7 mouse cellular contexts compared by ENCODE assay signal in the genomic region with DNA sequence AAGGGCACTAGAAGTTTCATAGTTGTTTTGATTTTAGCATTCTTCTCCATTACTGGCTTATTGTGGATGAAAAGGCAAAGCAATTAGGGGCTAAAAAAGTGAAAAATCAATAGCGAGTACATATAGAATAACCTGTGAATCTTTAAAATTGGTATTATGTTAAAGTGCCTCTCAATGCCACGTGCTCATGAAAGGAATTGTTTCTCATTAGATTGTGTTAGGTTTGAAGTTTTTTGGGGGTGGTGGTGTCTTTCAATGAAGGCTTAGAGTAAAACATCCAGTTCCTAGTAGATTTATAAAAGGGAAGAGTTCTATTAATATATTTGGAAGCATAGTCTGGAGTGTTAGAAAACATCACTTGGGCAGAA. TPM values are rescaled to one million over a fixed set of nuclear protein-coding genes. Genes with fewer than 3 reads are reported as not detected.
DNase-seq lines count a peak whose midpoint lies in the region; ATAC-seq and TF ChIP-seq lines count a peak whose summit lies in the region.

No protein-coding gene starts in this region.

- no peak for ATAC-seq in lung, embryonic 14.5 days (ENCODE audit: insufficient read depth)
- ATAC-seq in limb, embryonic 11.5 days (ENCODE audit: insufficient number of reproducible peaks, low FRiP score, low TSS enrichment, low read depth) = no peak

- intact Hi-C loops in left cerebral cortex, postnatal 10 days (cut with DNase I) = no loop called here

- H3K36me3 ChIP-seq in lung, embryonic 14.5 days (ENCODE audit: insufficient read depth) = peaks cover 19% of the 10 kb centered on the region
- peaks cover 3% of the 10 kb centered on the region; the same call in 1 of the 2 replicates for H3K36me3 ChIP-seq in limb, embryonic 11.5 days (ENCODE audit: control insufficient read depth, insufficient read depth, low read length)

- 0% methylated on average over 2 of the region's 2 CpGs for WGBS in lung, embryonic 14.5 days
- 1% methylated on average over 2 of the region's 2 CpGs for WGBS in limb, embryonic 11.5 days
- 0% methylated on average over 2 of the region's 2 CpGs for WGBS in olfactory bulb, adult 2 months

- H3K9ac ChIP-seq in lung, embryonic 14.5 days = peak overlapping the region; percentile 100
- peak overlapping the region; percentile 97 for H3K9ac ChIP-seq in limb, embryonic 11.5 days (ENCODE audit: low read length)

- TF ChIP-seq CTCF in lung, embryonic 14.5 days (IDR thresholded peaks at IDR 0.05; ENCODE audit: low read depth) = no peak
- TF ChIP-seq CTCF in embryonic fibroblast, embryonic 13.5 days (IDR thresholded peaks at IDR 0.05; ENCODE audit: borderline replicate concordance, insufficient read depth, low read length) = no peak
- TF ChIP-seq CTCF in olfactory bulb, adult 2 months (IDR thresholded peaks at IDR 0.05; ENCODE audit: insufficient read depth, low read depth, low read length) = no peak

- no peak overlapping the region; the same call in 1 of the 2 replicates for H3K27ac ChIP-seq in lung, embryonic 14.5 days (ENCODE audit: low read depth)
- no peak overlapping the region for H3K27ac ChIP-seq in embryonic fibroblast, embryonic 13.5 days (ENCODE audit: insufficient read depth, low read length)
- no peak overlapping the region for H3K27ac ChIP-seq in limb, embryonic 11.5 days (replicated peaks; ENCODE audit: low read depth, low read length)
- H3K27ac ChIP-seq in olfactory bulb, adult 2 months (ENCODE audit: insufficient read depth, low read depth, low read length) = no peak overlapping the region

- peak overlapping the region; percentile 65 for H3K4me2 ChIP-seq in lung, embryonic 14.5 days
- H3K4me2 ChIP-seq in limb, embryonic 11.5 days (ENCODE audit: low read depth, severe bottlenecking) = peak overlapping the region; percentile 72

- peak overlapping the region; percentile 99 for H3K4me3 ChIP-seq in lung, embryonic 14.5 days (ENCODE audit: low read depth, low read length)
- H3K4me3 ChIP-seq in embryonic fibroblast, embryonic 13.5 days (ENCODE audit: insufficient read depth, low read length) = peak overlapping the region; percentile 98
- H3K4me3 ChIP-seq in limb, embryonic 11.5 days (ENCODE audit: low read depth, low read length) = peak overlapping the region; percentile 94
- H3K4me3 ChIP-seq in olfactory bulb, adult 2 months (ENCODE audit: insufficient read depth, low read depth, low read length) = peak overlapping the region; percentile 68

- H3K9me3 ChIP-seq in lung, embryonic 14.5 days (ENCODE audit: low read depth, low read length) = no peaks in the 10 kb centered on the region
- no peaks in the 10 kb centered on the region for H3K9me3 ChIP-seq in limb, embryonic 11.5 days (ENCODE audit: control insufficient read depth, low read length)

- TF ChIP-seq POLR2A in embryonic fibroblast, embryonic 13.5 days (IDR thresholded peaks at IDR 0.05; ENCODE audit: low read depth, low read length) = no peak
- no peak for TF ChIP-seq POLR2A in olfactory bulb, adult 2 months (IDR thresholded peaks at IDR 0.05; ENCODE audit: insufficient read depth, low read depth, low read length)

- H3K4me1 ChIP-seq in lung, embryonic 14.5 days (ENCODE audit: insufficient read depth) = no peaks in the 10 kb centered on the region
- no peaks in the 10 kb centered on the region for H3K4me1 ChIP-seq in embryonic fibroblast, embryonic 13.5 days (ENCODE audit: control insufficient read depth, insufficient read depth, low read length)
- H3K4me1 ChIP-seq in limb, embryonic 11.5 days (ENCODE audit: control insufficient read depth, insufficient read depth, low read length) = no peaks in the 10 kb centered on the region
- peaks cover 2% of the 10 kb centered on the region; the same call in 1 of the 2 replicates for H3K4me1 ChIP-seq in olfactory bulb, adult 2 months (ENCODE audit: control insufficient read depth, insufficient read depth, low read length)

- no peak for DNase-seq in lung, embryonic 14.5 days
- no peak for DNase-seq in lung, postnatal 14 days
- no peak for DNase-seq in limb, embryonic 11.5 days (ENCODE audit: low spot score)
- DNase-seq in gastrocnemius, adult 18-20 months (ENCODE audit: low spot score) = no peak
- no peak for DNase-seq in left cerebral cortex, postnatal 10 days (ENCODE audit: extremely low spot score in 1 of 2, low spot score in 2 of 2)

- H3K27me3 ChIP-seq in lung, embryonic 14.5 days (ENCODE audit: insufficient read depth, low read length) = no peaks in the 10 kb centered on the region
- no peaks in the 10 kb centered on the region for H3K27me3 ChIP-seq in limb, embryonic 11.5 days (ENCODE audit: control insufficient read depth, insufficient read depth, low read length)

RNA-seq across cellular contexts. Expression of gene Serbp1, which starts 30.3 kb away (rescaled TPM):
- 503 and 516 TPM in 2 replicates for polyA plus RNA-seq in lung, embryonic 14.5 days (2014; fragmentation: Nextera tagmentation; extraction: Ambion mirVana)
- polyA plus RNA-seq in embryonic fibroblast, embryonic 13.5 days (2011; ENCODE audit: insufficient read length, low read depth, missing spikeins) = 657 and 685 TPM in 2 replicates
- polyA plus RNA-seq in limb, embryonic 11.5 days (2014; fragmentation: Nextera tagmentation; extraction: Ambion mirVana) = 639 and 654 TPM in 2 replicates
- polyA plus RNA-seq in olfactory bulb, adult 2 months (2012; ENCODE audit: insufficient read depth, insufficient read length, low replicate concordance, missing spikeins) = not detected in 2 replicates
- total RNA-seq in gastrocnemius, adult 18-20 months (2021) = 100 to 1,000 TPM; 318 to 338 TPM
- 100 to 1,000 TPM; 238 to 241 TPM for total RNA-seq in left cerebral cortex, postnatal 10 days (2021)
